Mouse (Mus musculus): ENCODE results near the gene Myo7a.

DNA sequence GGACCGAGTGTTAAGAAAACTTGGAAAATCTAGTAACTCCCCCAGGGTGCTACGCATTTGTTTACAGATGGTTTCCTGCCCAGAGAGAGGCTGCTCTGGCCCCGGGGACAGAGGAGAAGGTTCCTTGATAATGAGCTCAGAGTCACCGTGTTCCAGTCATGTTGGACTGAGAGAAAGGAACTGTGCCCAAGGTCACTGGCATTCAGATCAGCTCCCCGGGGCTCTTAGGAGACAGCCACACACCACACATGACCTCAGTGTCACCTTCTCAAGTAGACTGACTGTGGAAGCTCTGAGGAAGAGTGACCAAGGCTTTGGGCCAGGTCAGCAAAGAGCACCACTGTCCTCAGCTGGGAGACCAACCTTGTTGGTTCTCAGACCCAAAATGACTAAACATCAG is 5.4 kb upstream of the Myo7a start:
- TF ChIP-seq CTCF (IDR thresholded peaks at IDR 0.05; ENCODE audit: control insufficient read depth, insufficient read depth, insufficient replicate concordance, low read depth, low read length): no peak
- TF ChIP-seq POLR2A (IDR thresholded peaks at IDR 0.05; ENCODE audit: control insufficient read depth, low read depth, low read length): no peak
